Comparison of ENCODE assay signal across 10 mouse cellular contexts in genomic region chr1:167273380-167274163, GRCm38 (mm10). TPM values are rescaled to one million over a fixed set of nuclear protein-coding genes. Genes with fewer than 3 reads are reported as not detected.
DNase-seq lines count a peak whose midpoint lies in the region; ATAC-seq and TF ChIP-seq lines count a peak whose summit lies in the region.
"Had no signal": no experiment of that assay in that cellular context is flagged by ENCODE, and none has a peak within 500 bp of the region (broad histone marks: within the 10 kb centered on the region; RNA-seq: fewer than 3 reads in every experiment).

No protein-coding gene starts in this region.

- WGBS in hindbrain, embryonic 10.5 days, result 77% methylated on average over 14 of the region's 14 CpGs
- WGBS in hindbrain, embryonic 14.5 days, result 61% methylated on average over 14 of the region's 14 CpGs
- 57% methylated on average over 14 of the region's 14 CpGs for WGBS in bone marrow, adult 2 months
- 36% methylated on average over 14 of the region's 14 CpGs for WGBS in liver, postnatal 0 days (ENCODE audit: insufficient replicate concordance)

- H3K9me3 ChIP-seq in hindbrain, embryonic 10.5 days, result no peaks in the 10 kb centered on the region
- no peaks in the 10 kb centered on the region for H3K9me3 ChIP-seq in hindbrain, embryonic 14.5 days (ENCODE audit: control insufficient read depth, low read length)
- no peaks in the 10 kb centered on the region for H3K9me3 ChIP-seq in E14TG2a.4 (ENCODE audit: low read length)
- H3K9me3 ChIP-seq in liver, postnatal 0 days (ENCODE audit: low read length), result no peaks in the 10 kb centered on the region
- H3K9me3 ChIP-seq: limb, embryonic 13.5 days had no signal

- H3K36me3 ChIP-seq in hindbrain, embryonic 10.5 days, result peaks cover 24% of the 10 kb centered on the region
- H3K36me3 ChIP-seq in hindbrain, embryonic 14.5 days (replicated peaks; ENCODE audit: control insufficient read depth, insufficient read depth), result no peaks in the 10 kb centered on the region
- peaks cover 41% of the 10 kb centered on the region for H3K36me3 ChIP-seq in E14TG2a.4 (ENCODE audit: insufficient read depth, low read length)
- H3K36me3 ChIP-seq in liver, postnatal 0 days (replicated peaks; ENCODE audit: insufficient read depth, low read length), result no peaks in the 10 kb centered on the region
- H3K36me3 ChIP-seq: limb, embryonic 13.5 days had no signal

- no peak for TF ChIP-seq EP300 in liver, postnatal 0 days (IDR thresholded peaks at IDR 0.05; ENCODE audit: low read depth)

- no peaks in the 10 kb centered on the region for H3K27me3 ChIP-seq in hindbrain, embryonic 10.5 days (ENCODE audit: insufficient read depth, poor library complexity, severe bottlenecking)
- H3K27me3 ChIP-seq in hindbrain, embryonic 14.5 days (ENCODE audit: control insufficient read depth, insufficient read depth, low read length), result no peaks in the 10 kb centered on the region
- no peaks in the 10 kb centered on the region for H3K27me3 ChIP-seq in E14TG2a.4 (ENCODE audit: insufficient read depth, low read length)
- H3K27me3 ChIP-seq in liver, postnatal 0 days (ENCODE audit: insufficient read depth, low read length), result no peaks in the 10 kb centered on the region
- H3K27me3 ChIP-seq: limb, embryonic 13.5 days had no signal

- H3K4me3 ChIP-seq in hindbrain, embryonic 10.5 days, result no peak overlapping the region
- H3K4me3 ChIP-seq in hindbrain, embryonic 14.5 days (replicated peaks; ENCODE audit: low read length), result no peak overlapping the region
- H3K4me3 ChIP-seq in E14TG2a.4 (replicated peaks; ENCODE audit: low read length), result peak overlapping the region; percentile 60
- H3K4me3 ChIP-seq in bone marrow, adult 2 months (replicated peaks; ENCODE audit: control insufficient read depth, low read depth, low read length), result no peak overlapping the region
- H3K4me3 ChIP-seq in liver, postnatal 0 days (ENCODE audit: low read depth, low read length), result no peak overlapping the region
- H3K4me3 ChIP-seq: limb, embryonic 13.5 days had no signal

- H3K4me2 ChIP-seq in hindbrain, embryonic 14.5 days (replicated peaks), result no peak overlapping the region
- peak overlapping the region; percentile 53 for H3K4me2 ChIP-seq in liver, postnatal 0 days (ENCODE audit: low read depth, low read length)
- H3K4me2 ChIP-seq: limb, embryonic 13.5 days had no signal

- H3K27ac ChIP-seq in hindbrain, embryonic 10.5 days, result peak overlapping the region; percentile 29; the same call in 1 of the 2 replicates
- no peak overlapping the region for H3K27ac ChIP-seq in hindbrain, embryonic 14.5 days
- peak overlapping the region; percentile 12; the same call in 1 of the 2 replicates for H3K27ac ChIP-seq in bone marrow, adult 2 months (ENCODE audit: control insufficient read depth, insufficient read depth, low read depth, low read length, poor library complexity)
- peak overlapping the region; percentile 53 for H3K27ac ChIP-seq in liver, postnatal 0 days (ENCODE audit: low read depth)
- H3K27ac ChIP-seq: limb, embryonic 13.5 days had no signal

- no peak for DNase-seq in hindbrain, embryonic 10.5 days (ENCODE audit: low spot score)
- DNase-seq in hindbrain, embryonic 14.5 days (ENCODE audit: low spot score), result no peak
- no peak for DNase-seq in liver, postnatal 0 days
- DNase-seq in layer of hippocampus, postnatal 25 days (ENCODE audit: extremely low spot score in 1 of 2, low spot score in 1 of 2), result no peak
- no peak for DNase-seq in spleen, adult 12 weeks (ENCODE audit: low spot score)
- DNase-seq: right cerebral cortex, postnatal 25 days had no signal

- TF ChIP-seq POLR2A in bone marrow, adult 2 months (IDR thresholded peaks at IDR 0.05; ENCODE audit: borderline replicate concordance, control insufficient read depth, low read depth, low read length), result no peak

- H3K4me1 ChIP-seq in hindbrain, embryonic 10.5 days (replicated peaks), result peaks cover 67% of the 10 kb centered on the region
- peaks cover 21% of the 10 kb centered on the region for H3K4me1 ChIP-seq in hindbrain, embryonic 14.5 days (replicated peaks; ENCODE audit: control insufficient read depth, insufficient read depth, low read length)
- peaks cover 96% of the 10 kb centered on the region for H3K4me1 ChIP-seq in E14TG2a.4 (replicated peaks; ENCODE audit: low read depth, low read length)
- H3K4me1 ChIP-seq in bone marrow, adult 2 months (ENCODE audit: control insufficient read depth, insufficient read depth, low read length), result peaks cover 14% of the 10 kb centered on the region
- peaks cover 58% of the 10 kb centered on the region for H3K4me1 ChIP-seq in liver, postnatal 0 days (ENCODE audit: insufficient read depth)

- TF ChIP-seq CTCF in E14TG2a.4 (conservative IDR thresholded peaks at IDR 0.05; ENCODE audit: low read length), result no peak
- TF ChIP-seq CTCF in bone marrow, adult 2 months (IDR thresholded peaks at IDR 0.05; ENCODE audit: control insufficient read depth, insufficient read depth, low read length), result no peak
- no peak for TF ChIP-seq CTCF in liver, postnatal 0 days (IDR thresholded peaks at IDR 0.05; ENCODE audit: low read depth)

- H3K9ac ChIP-seq in hindbrain, embryonic 14.5 days, result no peak overlapping the region
- H3K9ac ChIP-seq in liver, postnatal 0 days (replicated peaks), result no peak overlapping the region
- H3K9ac ChIP-seq: limb, embryonic 13.5 days had no signal

- ATAC-seq in hindbrain, embryonic 14.5 days (ENCODE audit: low FRiP score), result no peak
- peak; percentile 8; the same call in 1 of the 2 replicates for ATAC-seq in liver, postnatal 0 days
- ATAC-seq in frontal cortex, adult (ENCODE audit: low TSS enrichment), result no peak

RNA-seq across cellular contexts. Expression of gene Uck2, which starts 11.5 kb away (rescaled TPM):
- polyA plus RNA-seq in hindbrain, embryonic 10.5 days (2016; fragmentation: Nextera tagmentation; extraction: Ambion mirVana), result 113 and 125 TPM in 2 replicates
- polyA plus RNA-seq in hindbrain, embryonic 14.5 days (2014; fragmentation: Nextera tagmentation; extraction: Ambion mirVana), result 48.8 and 49.6 TPM in 2 replicates
- polyA plus RNA-seq in bone marrow, adult 2 months (2011; ENCODE audit: insufficient read depth, insufficient read length, low replicate concordance, missing spikeins), result 25.8 and 42.3 TPM in 2 replicates
- polyA plus RNA-seq in liver, postnatal 0 days (2015; fragmentation: Nextera tagmentation; extraction: Ambion mirVana), result 18.6 and 20.9 TPM in 2 replicates
- 10 to 100 TPM; 45.5 to 47.3 TPM for total RNA-seq in layer of hippocampus, postnatal 25 days (2021)

RNA-seq across cellular contexts. Expression of gene Tmco1, which starts 34.6 kb away (rescaled TPM):
- polyA plus RNA-seq in hindbrain, embryonic 10.5 days (2016; fragmentation: Nextera tagmentation; extraction: Ambion mirVana), result 76.3 and 78.3 TPM in 2 replicates
- polyA plus RNA-seq in hindbrain, embryonic 14.5 days (2014; fragmentation: Nextera tagmentation; extraction: Ambion mirVana), result 67.8 and 72.0 TPM in 2 replicates
- 26.4 and 29.7 TPM in 2 replicates for polyA plus RNA-seq in bone marrow, adult 2 months (2011; ENCODE audit: insufficient read depth, insufficient read length, low replicate concordance, missing spikeins)
- polyA plus RNA-seq in liver, postnatal 0 days (2015; fragmentation: Nextera tagmentation; extraction: Ambion mirVana), result 54.6 and 57.6 TPM in 2 replicates
- total RNA-seq in layer of hippocampus, postnatal 25 days (2021), result 10 to 100 TPM; 50.9 to 56.8 TPM
